Mouse (Mus musculus) intestine, postnatal 0 days (tissue): Measurements from ENCODE around the gene Plxna2. TPM values are rescaled to one million over a fixed set of nuclear protein-coding genes. Genes with fewer than 3 reads are reported as not detected.

Experiments
- ATAC-seq: fragments of 200-750 bp; cut with Nextera tagmentation; 2 replicates; pipeline ENCODE4 v1.8.0; 2017; ENCODE audit warnings: mild to moderate bottlenecking, moderate TSS enrichment, moderate library complexity
- H3K27ac ChIP-seq: fragments of 300-500 bp; sonication (generic); 2 replicates; pipeline ENCODE4 v1.5.1; 2014; ENCODE audit warnings: mild to moderate bottlenecking, low read depth, low read length, moderate library complexity
- H3K27me3 ChIP-seq: fragments of 300-500 bp; sonication (generic); replicated peaks from 2 replicates; pipeline ENCODE4 v1.6.1; 2014; ENCODE audit warnings: low read length, mixed read lengths; ENCODE audit not compliant: control insufficient read depth, insufficient read depth
- H3K36me3 ChIP-seq: fragments of 300-500 bp; sonication (generic); 2 replicates; pipeline ENCODE4 v1.6.1; 2014; ENCODE audit warnings: mild to moderate bottlenecking, moderate library complexity; ENCODE audit not compliant: control insufficient read depth, insufficient read depth
- H3K4me1 ChIP-seq: fragments of 300-500 bp; sonication (generic); replicated peaks from 2 replicates; pipeline ENCODE4 v1.6.1; 2014; ENCODE audit warnings: antibody characterized with exemption, low read length, mixed read lengths; ENCODE audit not compliant: control insufficient read depth, insufficient read depth
- H3K4me2 ChIP-seq: fragments of 300-500 bp; sonication (generic); replicated peaks from 2 replicates; pipeline ENCODE4 v1.6.1; 2014; ENCODE audit warnings: low read depth, mild to moderate bottlenecking, moderate library complexity
- H3K4me3 ChIP-seq: fragments of 300-500 bp; sonication (generic); 2 replicates; pipeline ENCODE4 v1.5.1; 2014; ENCODE audit warnings: low read depth, low read length
- H3K9ac ChIP-seq: fragments of 300-500 bp; sonication (generic); 2 replicates; pipeline ENCODE4 v1.6.1; 2014; ENCODE audit warnings: mild to moderate bottlenecking, low read depth, low read length
- H3K9me3 ChIP-seq: fragments of 300-500 bp; sonication (generic); 2 replicates; pipeline ENCODE4 v1.6.1; 2016; ENCODE audit warnings: mixed run types; ENCODE audit not compliant: control insufficient read depth
- CTCF ChIP-seq: sonication (generic); IDR thresholded peaks from 2 replicates; pipeline ENCODE4 v1.5.1; 2016; ENCODE audit warnings: low read depth, mild to moderate bottlenecking, control low read depth, antibody characterized with exemption, moderate library complexity
- WGBS: fragments of 180-500 bp; shearing (Covaris S2); extraction: QIAGEN DNeasy Blood & Tissue Kit; methylation state at CpG from one replicate; pipeline ENCODE4 v1.1.7; 2014; 5-methylcytosine and 5-hydroxymethylcytosine counted together
- polyA plus RNA-seq: library from polyadenylated mRNA; unstranded; fragments of >200 nt; fragmentation: Nextera tagmentation; extraction: Ambion mirVana; gene quantifications from 2 replicates; pipeline ENCODE4 v1.2.1, GENCODE M21; 2015

Plxna2 gene
- polyA plus RNA-seq, 1 experiment from 2014 or later, result 4.1 TPM

- 75% methylated on average over 2 of the region's 2 CpGs for WGBS
- no peaks in the 10 kb centered on the region; the same call in 1 of the 2 replicates for H3K4me1 ChIP-seq
- no peaks in the 10 kb centered on the region for H3K9me3 ChIP-seq
- H3K27me3 ChIP-seq, result no peaks in the 10 kb centered on the region
- 0 out of 2 replicates have a peak, but pooled peaks cover 1% of the 10 kb centered on the region for H3K36me3 ChIP-seq
- H3K27ac ChIP-seq, result no peak overlapping the region
- no peak overlapping the region for H3K4me2 ChIP-seq
- no peak for TF ChIP-seq CTCF
- no peak overlapping the region for H3K4me3 ChIP-seq
- H3K9ac ChIP-seq, result no peak overlapping the region
- no peak for ATAC-seq
Measured at GRCm38 (mm10) chr1:194774350-194774749, 156.3 kb downstream of the Plxna2 start.

- Histone ChIP-seq H3K27me3 (no peaks in the 10 kb centered on the region), H3K9ac (no peak overlapping the region), H3K4me2 (no peak overlapping the region), H3K36me3 (no peaks in the 10 kb centered on the region), H3K9me3 (no peaks in the 10 kb centered on the region), H3K4me3 (no peak overlapping the region), H3K27ac (no peak overlapping the region), H3K4me1 (no peaks in the 10 kb centered on the region; the same call in 1 of the 2 replicates)
- no peak for TF ChIP-seq CTCF
- 0 out of 2 replicates have a peak, but pooled peaks have one; percentile 25 for ATAC-seq
- 67% methylated on average over 1 of the region's 1 CpGs for WGBS
Measured at GRCm38 (mm10) chr1:194774754-194775153, 156.7 kb downstream of the Plxna2 start.

GRCm38 (mm10) chr1:194775656-194776374 lies 157.8 kb downstream of the Plxna2 start:
- TF ChIP-seq CTCF, result no peak
- H3K4me3 ChIP-seq, result no peak overlapping the region

GRCm38 (mm10) chr1:194776510-194777244 lies 158.7 kb downstream of the Plxna2 start:
- ATAC-seq, result peak; percentile 73
- peaks cover 4% of the 10 kb centered on the region; the same call in 1 of the 2 replicates for H3K36me3 ChIP-seq
- no peaks in the 10 kb centered on the region for H3K27me3 ChIP-seq
- H3K27ac ChIP-seq, result no peak overlapping the region
- no peaks in the 10 kb centered on the region for H3K9me3 ChIP-seq
- no peak overlapping the region for H3K4me3 ChIP-seq
- no peak for TF ChIP-seq CTCF
- H3K9ac ChIP-seq, result no peak overlapping the region
- H3K4me2 ChIP-seq, result no peak overlapping the region
- H3K4me1 ChIP-seq, result no peaks in the 10 kb centered on the region; the same call in 1 of the 2 replicates
- WGBS, result 75% methylated on average over 5 of the region's 5 CpGs

More at GRCm38 (mm10) chr1:194775656-194776374, 157.8 kb downstream of the Plxna2 start:
- Histone ChIP-seq H3K27ac (no peak overlapping the region), H3K9ac (no peak overlapping the region), H3K27me3 (no peaks in the 10 kb centered on the region), H3K4me2 (no peak overlapping the region), H3K4me1 (no peaks in the 10 kb centered on the region; the same call in 1 of the 2 replicates), H3K9me3 (no peaks in the 10 kb centered on the region), H3K36me3 (peaks cover 4% of the 10 kb centered on the region; the same call in 1 of the 2 replicates)
- ATAC-seq, result no peak

GRCm38 (mm10) chr1:194777608-194778007 lies 159.6 kb downstream of the Plxna2 start:
- Histone ChIP-seq H3K27ac (no peak overlapping the region), H3K9me3 (no peaks in the 10 kb centered on the region), H3K36me3 (peaks cover 6% of the 10 kb centered on the region; the same call in 1 of the 2 replicates), H3K4me2 (no peak overlapping the region), H3K4me1 (no peaks in the 10 kb centered on the region; the same call in 1 of the 2 replicates), H3K27me3 (no peaks in the 10 kb centered on the region), H3K9ac (no peak overlapping the region), H3K4me3 (no peak overlapping the region)
- WGBS, result 84% methylated on average over 2 of the region's 2 CpGs
- no peak for TF ChIP-seq CTCF
- no peak for ATAC-seq

GRCm38 (mm10) chr1:194780392-194780791 lies 162.4 kb downstream of the Plxna2 start:
- Histone ChIP-seq H3K4me3 (no peak overlapping the region), H3K9me3 (no peaks in the 10 kb centered on the region), H3K4me2 (no peak overlapping the region), H3K4me1 (no peaks in the 10 kb centered on the region; the same call in 1 of the 2 replicates), H3K27ac (no peak overlapping the region), H3K36me3 (peaks cover 6% of the 10 kb centered on the region; the same call in 1 of the 2 replicates), H3K9ac (no peak overlapping the region), H3K27me3 (no peaks in the 10 kb centered on the region)
- no peak for ATAC-seq
- WGBS, result 90% methylated on average over 3 of the region's 3 CpGs
- no peak for TF ChIP-seq CTCF
